Mouse (Mus musculus) ES-Bruce4 (cell line): ENCODE results near the gene Hivep3.

Experiments used
- CTCF ChIP-seq: IDR thresholded peaks from one replicate; pipeline ENCODE4 v1.8.1; 2011; ENCODE audit warnings: low read depth, low read length
- EP300 ChIP-seq: IDR thresholded peaks from 2 replicates; pipeline ENCODE4 v1.6.1; 2011; ENCODE audit warnings: low read depth, low read length; ENCODE audit not compliant: insufficient read depth
- POLR2A ChIP-seq: IDR thresholded peaks from one replicate; pipeline ENCODE4 v1.8.1; 2011; ENCODE audit warnings: low read length; ENCODE audit not compliant: insufficient read depth

DNA sequence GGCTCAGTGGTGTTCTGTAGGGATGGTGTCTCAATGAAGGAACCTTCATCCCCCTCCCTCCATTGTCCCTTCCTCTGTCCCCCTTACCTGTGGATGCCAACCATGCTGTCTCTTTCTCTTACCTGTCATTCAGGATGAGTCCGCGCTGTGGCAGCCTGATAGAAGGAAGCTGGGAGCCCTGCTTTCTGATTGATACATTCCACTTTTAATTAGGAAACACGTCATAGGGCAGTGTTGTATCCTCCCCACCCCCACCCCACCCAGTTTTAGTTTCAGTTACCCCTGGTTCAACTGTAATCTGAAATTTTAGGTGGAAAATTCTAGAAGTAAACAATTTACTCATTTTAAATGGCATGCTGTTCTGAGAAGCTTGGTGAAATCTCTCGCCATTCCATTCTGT, 173.5 kb downstream of the Hivep3 start:
- TF ChIP-seq CTCF (no peak), POLR2A (no peak), EP300 (no peak)
